Mouse (Mus musculus): Measurements from ENCODE around the gene Npr1. TPM values are rescaled to one million over a fixed set of nuclear protein-coding genes. Genes with fewer than 3 reads are reported as not detected.

Npr1 gene
- polyA plus RNA-seq, 1 experiment, result 13.6 TPM

DNA sequence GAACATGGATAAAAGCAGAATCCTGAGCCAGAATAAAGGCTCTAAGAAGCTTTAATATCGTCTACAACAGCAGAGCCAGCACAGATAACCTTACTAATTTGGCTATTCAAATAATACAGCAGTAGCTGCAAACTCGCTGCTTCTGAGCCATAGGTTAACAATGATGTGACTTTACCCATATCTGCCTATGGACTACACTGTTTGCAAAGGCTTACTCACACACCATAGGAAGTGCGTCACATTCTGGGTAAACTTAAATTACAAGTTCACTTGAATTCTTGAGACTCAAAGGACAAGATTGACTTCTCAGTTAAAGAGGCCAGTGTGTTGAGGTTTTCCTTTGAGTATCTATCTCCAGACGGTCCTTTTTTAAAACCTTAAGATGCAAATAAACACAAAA, 37.8 kb upstream of the Npr1 start:
- H3K36me3 ChIP-seq (ENCODE audit: control insufficient read depth, insufficient read depth, low read length, poor library complexity, severe bottlenecking), result peaks cover 91% of the 10 kb centered on the region
- no peak overlapping the region for H3K27ac ChIP-seq (ENCODE audit: insufficient read depth, low read length)
- no peaks in the 10 kb centered on the region for H3K9me3 ChIP-seq (replicated peaks; ENCODE audit: control insufficient read depth, insufficient read depth, low read length, poor library complexity, severe bottlenecking)
- no peaks in the 10 kb centered on the region for H3K4me1 ChIP-seq (ENCODE audit: control insufficient read depth, insufficient read depth, low read length)
- H3K27me3 ChIP-seq (ENCODE audit: control insufficient read depth, insufficient read depth, low read length, poor library complexity, severe bottlenecking), result no peaks in the 10 kb centered on the region
- no peak overlapping the region for H3K9ac ChIP-seq (ENCODE audit: low read depth, poor library complexity, severe bottlenecking)
- TF ChIP-seq POLR2A (IDR thresholded peaks at IDR 0.05; ENCODE audit: insufficient read depth, low read length), result no peak
- TF ChIP-seq CTCF (IDR thresholded peaks at IDR 0.05; ENCODE audit: low read depth, low read length), result no peak
- no peak for TF ChIP-seq EP300 (IDR thresholded peaks at IDR 0.05; ENCODE audit: insufficient read depth, low read depth, low read length)
- no peak overlapping the region for H3K4me3 ChIP-seq (ENCODE audit: low read depth, low read length)

DNA sequence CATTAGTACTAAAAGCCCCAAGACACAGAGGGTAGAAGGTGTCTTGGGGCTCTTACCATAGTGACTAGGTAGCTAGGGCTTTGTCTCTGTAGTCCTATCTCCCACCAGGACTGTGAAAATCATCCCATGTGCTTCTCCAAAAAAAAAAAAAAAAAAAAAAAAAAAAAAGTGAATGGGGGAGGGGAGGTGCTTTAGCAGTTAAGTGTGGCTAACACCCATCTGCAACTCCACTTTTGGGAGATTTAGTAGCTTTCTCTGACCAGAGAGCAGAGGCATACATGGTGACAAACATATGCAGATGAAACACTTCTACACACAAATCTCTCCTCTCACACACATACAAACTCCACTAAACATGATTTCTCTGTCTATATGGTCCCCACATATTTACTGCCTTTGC, 31.9 kb upstream of the Npr1 start:
- Histone ChIP-seq H3K27ac (ENCODE audit: insufficient read depth, low read length) (no peak overlapping the region), H3K4me3 (ENCODE audit: low read depth, low read length) (no peak overlapping the region), H3K36me3 (ENCODE audit: control insufficient read depth, insufficient read depth, low read length, poor library complexity, severe bottlenecking) (peaks cover 55% of the 10 kb centered on the region), H3K4me1 (ENCODE audit: control insufficient read depth, insufficient read depth, low read length) (no peaks in the 10 kb centered on the region), H3K9me3 (replicated peaks; ENCODE audit: control insufficient read depth, insufficient read depth, low read length, poor library complexity, severe bottlenecking) (no peaks in the 10 kb centered on the region), H3K27me3 (ENCODE audit: control insufficient read depth, insufficient read depth, low read length, poor library complexity, severe bottlenecking) (no peaks in the 10 kb centered on the region), H3K9ac (ENCODE audit: low read depth, poor library complexity, severe bottlenecking) (no peak overlapping the region)
- TF ChIP-seq POLR2A (IDR thresholded peaks at IDR 0.05; ENCODE audit: insufficient read depth, low read length), result no peak
- TF ChIP-seq CTCF (IDR thresholded peaks at IDR 0.05; ENCODE audit: low read depth, low read length), result no peak

DNA sequence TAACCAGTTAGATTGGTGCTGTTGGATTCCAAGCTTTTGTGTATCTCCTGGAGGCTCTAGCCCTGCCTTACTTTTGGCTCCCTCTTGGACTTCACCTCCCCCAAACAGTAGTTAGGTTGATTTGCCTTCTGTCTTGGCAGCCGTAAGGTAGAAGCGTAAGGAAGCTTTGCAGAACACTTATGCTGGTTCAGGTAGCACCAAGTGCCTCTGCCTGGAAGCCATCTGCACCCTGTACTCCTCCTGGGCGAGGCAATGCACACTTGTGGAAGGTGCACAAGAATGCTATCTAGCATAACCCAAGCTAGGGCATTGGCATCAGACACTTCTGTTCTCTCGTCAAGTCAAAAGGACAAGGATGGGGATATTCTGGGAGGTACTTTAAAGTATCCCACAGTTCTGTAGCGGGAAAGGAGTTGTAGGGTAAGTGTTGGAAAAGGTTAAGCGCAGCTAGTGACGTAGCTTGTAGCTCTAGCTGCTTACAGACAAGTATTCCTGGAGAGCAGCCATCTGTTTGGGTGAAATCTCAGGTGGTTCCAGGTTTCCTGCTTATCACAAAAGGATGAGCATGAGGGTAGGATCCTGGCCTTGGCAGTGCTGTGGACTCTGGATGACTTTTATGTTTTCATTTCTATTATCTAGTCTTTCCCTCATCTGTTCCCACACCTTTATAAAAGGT, 30.3 kb upstream of the Npr1 start:
- Histone ChIP-seq H3K36me3 (ENCODE audit: control insufficient read depth, insufficient read depth, low read length, poor library complexity, severe bottlenecking) (peaks cover 39% of the 10 kb centered on the region), H3K9ac (ENCODE audit: low read depth, poor library complexity, severe bottlenecking) (no peak overlapping the region), H3K4me3 (ENCODE audit: low read depth, low read length) (no peak overlapping the region), H3K27ac (ENCODE audit: insufficient read depth, low read length) (no peak overlapping the region), H3K9me3 (replicated peaks; ENCODE audit: control insufficient read depth, insufficient read depth, low read length, poor library complexity, severe bottlenecking) (no peaks in the 10 kb centered on the region), H3K27me3 (ENCODE audit: control insufficient read depth, insufficient read depth, low read length, poor library complexity, severe bottlenecking) (no peaks in the 10 kb centered on the region), H3K4me1 (ENCODE audit: control insufficient read depth, insufficient read depth, low read length) (no peaks in the 10 kb centered on the region)
- TF ChIP-seq CTCF (IDR thresholded peaks at IDR 0.05; ENCODE audit: low read depth, low read length) (no peak), EP300 (IDR thresholded peaks at IDR 0.05; ENCODE audit: insufficient read depth, low read depth, low read length) (no peak)

DNA sequence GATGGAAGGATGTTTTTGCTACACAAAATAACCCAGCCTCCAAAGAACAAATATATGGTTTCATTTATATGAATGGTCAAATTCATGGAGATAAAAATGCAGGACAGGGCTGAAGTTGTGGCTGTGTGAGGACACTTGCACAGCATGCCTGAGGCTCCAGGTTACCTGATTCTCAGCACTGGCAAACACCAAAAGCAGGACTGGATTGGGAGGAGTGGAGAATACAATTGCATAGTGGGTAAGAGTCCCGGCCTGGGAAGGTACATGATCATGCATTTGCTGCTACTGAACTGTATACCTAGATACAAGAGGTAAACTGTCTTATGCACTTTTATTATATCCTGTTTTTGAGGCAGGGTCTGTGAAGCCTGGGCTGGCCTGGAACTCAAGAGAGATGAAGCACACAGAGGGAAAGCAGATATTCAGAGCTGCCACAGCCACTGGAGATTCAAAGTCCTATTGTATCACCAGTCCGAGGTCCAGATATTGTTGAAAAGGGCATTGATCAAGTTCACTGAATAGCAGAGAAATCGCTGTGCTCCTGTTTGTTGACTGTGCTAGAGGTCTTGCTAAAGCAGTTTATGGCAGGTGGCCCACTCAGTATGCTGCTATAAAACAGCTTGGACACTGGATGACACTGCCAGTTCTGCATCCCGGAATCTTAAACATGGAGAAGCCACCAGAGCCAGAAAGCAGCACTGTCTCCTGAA, 28.3 kb upstream of the Npr1 start:
- TF ChIP-seq CTCF (IDR thresholded peaks at IDR 0.05; ENCODE audit: low read depth, low read length) (no peak), EP300 (IDR thresholded peaks at IDR 0.05; ENCODE audit: insufficient read depth, low read depth, low read length) (no peak), POLR2A (IDR thresholded peaks at IDR 0.05; ENCODE audit: insufficient read depth, low read length) (no peak)
- no peak overlapping the region for H3K9ac ChIP-seq (ENCODE audit: low read depth, poor library complexity, severe bottlenecking)
- H3K9me3 ChIP-seq (replicated peaks; ENCODE audit: control insufficient read depth, insufficient read depth, low read length, poor library complexity, severe bottlenecking), result no peaks in the 10 kb centered on the region
- no peak overlapping the region for H3K4me3 ChIP-seq (ENCODE audit: low read depth, low read length)
- no peaks in the 10 kb centered on the region for H3K27me3 ChIP-seq (ENCODE audit: control insufficient read depth, insufficient read depth, low read length, poor library complexity, severe bottlenecking)
- H3K27ac ChIP-seq (ENCODE audit: insufficient read depth, low read length), result no peak overlapping the region
- H3K4me1 ChIP-seq (ENCODE audit: control insufficient read depth, insufficient read depth, low read length), result no peaks in the 10 kb centered on the region
- peaks cover 26% of the 10 kb centered on the region for H3K36me3 ChIP-seq (ENCODE audit: control insufficient read depth, insufficient read depth, low read length, poor library complexity, severe bottlenecking)

DNA sequence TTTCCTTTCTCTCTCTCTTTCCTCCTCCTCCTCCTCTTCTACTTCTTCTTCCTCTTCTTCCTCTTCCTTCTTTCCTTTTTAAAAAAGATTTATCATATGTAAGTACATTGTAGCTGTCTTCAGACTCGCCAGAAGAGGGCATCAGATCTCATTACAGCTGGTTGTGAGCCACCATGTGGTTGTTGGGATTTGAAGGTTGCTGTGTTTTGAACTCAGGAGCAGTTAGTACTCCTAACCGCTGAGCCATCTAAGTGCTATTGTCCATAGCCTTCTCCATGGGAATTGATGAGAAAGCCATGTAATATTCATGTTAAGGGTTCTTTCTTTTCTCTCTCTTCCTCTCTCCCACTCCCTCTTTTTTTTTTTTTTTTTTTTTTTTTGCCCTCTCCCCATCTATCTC, 25.7 kb upstream of the Npr1 start:
- Histone ChIP-seq H3K4me1 (ENCODE audit: control insufficient read depth, insufficient read depth, low read length) (no peaks in the 10 kb centered on the region), H3K27me3 (ENCODE audit: control insufficient read depth, insufficient read depth, low read length, poor library complexity, severe bottlenecking) (no peaks in the 10 kb centered on the region), H3K9ac (ENCODE audit: low read depth, poor library complexity, severe bottlenecking) (no peak overlapping the region), H3K27ac (ENCODE audit: insufficient read depth, low read length) (no peak overlapping the region), H3K9me3 (replicated peaks; ENCODE audit: control insufficient read depth, insufficient read depth, low read length, poor library complexity, severe bottlenecking) (no peaks in the 10 kb centered on the region), H3K4me3 (ENCODE audit: low read depth, low read length) (no peak overlapping the region), H3K36me3 (ENCODE audit: control insufficient read depth, insufficient read depth, low read length, poor library complexity, severe bottlenecking) (peaks cover 25% of the 10 kb centered on the region)
- no peak for TF ChIP-seq EP300 (IDR thresholded peaks at IDR 0.05; ENCODE audit: insufficient read depth, low read depth, low read length)
- no peak for TF ChIP-seq CTCF (IDR thresholded peaks at IDR 0.05; ENCODE audit: low read depth, low read length)
- TF ChIP-seq POLR2A (IDR thresholded peaks at IDR 0.05; ENCODE audit: insufficient read depth, low read length), result no peak

DNA sequence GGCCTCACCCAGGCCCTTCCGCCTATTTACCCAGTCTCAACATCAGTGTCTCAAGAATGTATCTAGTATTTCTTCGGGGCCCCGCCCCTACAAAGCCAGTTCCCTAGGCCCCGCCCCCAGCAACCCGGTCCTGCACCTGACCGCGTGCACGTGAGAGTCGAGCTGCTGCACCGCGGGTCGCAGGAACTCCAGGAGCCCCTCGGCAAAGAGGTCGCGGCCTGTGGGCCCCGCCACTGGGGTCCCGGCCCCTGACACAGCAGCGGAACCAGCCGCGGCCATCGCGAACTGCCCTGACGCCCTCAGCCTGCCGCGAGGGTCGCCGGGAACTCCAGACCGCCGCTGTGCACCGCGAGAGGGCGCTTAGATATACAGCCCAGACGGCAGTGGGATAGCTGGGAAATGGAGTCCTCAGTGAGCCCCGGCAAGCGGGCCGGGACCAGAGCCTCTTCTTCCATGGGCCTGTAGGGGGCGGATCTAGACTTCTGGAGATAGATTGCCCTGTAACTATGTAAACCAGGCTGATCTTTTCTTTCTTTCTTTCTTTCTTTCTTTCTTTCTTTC, 25.1 kb upstream of the Npr1 start, which contains the start of gene Snapin:
TSS of gene Snapin (minus strand) at position 338 of the 561 bp plus-strand sequence.
- Histone ChIP-seq H3K4me3 (ENCODE audit: low read depth, low read length) (peak within 1 kb of the TSS; percentile 94), H3K27ac (ENCODE audit: insufficient read depth, low read length) (peak within 1 kb of the TSS; percentile 26; the same call in 1 of the 2 replicates), H3K36me3 (ENCODE audit: control insufficient read depth, insufficient read depth, low read length, poor library complexity, severe bottlenecking) (peaks cover 30% of the 10 kb centered on the region), H3K4me1 (ENCODE audit: control insufficient read depth, insufficient read depth, low read length) (no peaks in the 10 kb centered on the region), H3K9ac (ENCODE audit: low read depth, poor library complexity, severe bottlenecking) (peak within 1 kb of the TSS; percentile 79), H3K27me3 (ENCODE audit: control insufficient read depth, insufficient read depth, low read length, poor library complexity, severe bottlenecking) (no peaks in the 10 kb centered on the region), H3K9me3 (replicated peaks; ENCODE audit: control insufficient read depth, insufficient read depth, low read length, poor library complexity, severe bottlenecking) (no peaks in the 10 kb centered on the region)
- TF ChIP-seq CTCF (IDR thresholded peaks at IDR 0.05; ENCODE audit: low read depth, low read length) (peak; percentile 67), EP300 (IDR thresholded peaks at IDR 0.05; ENCODE audit: insufficient read depth, low read depth, low read length) (no peak), POLR2A (IDR thresholded peaks at IDR 0.05; ENCODE audit: insufficient read depth, low read length) (no peak)

Data from ES-Bruce4 (cell line).